Mouse (Mus musculus) myocyte (in vitro differentiated cells): ENCODE results near the gene Hoxc10.

Experiments
- E2F4 ChIP-seq: IDR thresholded peaks from one replicate; pipeline ENCODE4 v1.6.1; 2011; ENCODE audit warnings: mild to moderate bottlenecking, control low read depth, moderate library complexity; ENCODE audit not compliant: insufficient read depth
- MAX ChIP-seq: IDR thresholded peaks from one replicate; pipeline ENCODE4 v1.6.1; 2011; ENCODE audit warnings: low read depth, mild to moderate bottlenecking, control low read depth
- MYOD1 ChIP-seq, 3 experiments: IDR thresholded peaks; one replicate each; pipeline ENCODE4 v1.6.1; 2011; ENCODE audit warnings: control low read depth in 2 of 3, low read depth in 2 of 3, mild to moderate bottlenecking in 2 of 3, moderate library complexity in 1 of 3; ENCODE audit not compliant: insufficient read length in 2 of 3, control insufficient read depth in 1 of 3
- MYOG ChIP-seq, 3 experiments: IDR thresholded peaks; one replicate each; pipeline ENCODE4 v1.6.1; 2011; ENCODE audit warnings: control low read depth in 2 of 3, low read depth in 2 of 3, mild to moderate bottlenecking in 2 of 3; ENCODE audit not compliant: insufficient read length in 2 of 3, control insufficient read depth in 1 of 3, insufficient read depth in 1 of 3
- POLR2A ChIP-seq: IDR thresholded peaks from one replicate; pipeline ENCODE4 v1.6.1; 2011; ENCODE audit warnings: low read depth, mild to moderate bottlenecking, control low read depth, moderate library complexity; ENCODE audit not compliant: insufficient read length
- POLR2AphosphoS2 ChIP-seq: IDR thresholded peaks from one replicate; pipeline ENCODE4 v1.6.1; 2011; ENCODE audit warnings: low read depth, control low read depth; ENCODE audit not compliant: insufficient read length
- SRF ChIP-seq: IDR thresholded peaks from one replicate; pipeline ENCODE4 v1.6.1; 2011; ENCODE audit warnings: low read depth; ENCODE audit not compliant: control insufficient read depth, insufficient read length
- TCF12 ChIP-seq: IDR thresholded peaks from one replicate; pipeline ENCODE4 v1.6.1; 2011; ENCODE audit warnings: mild to moderate bottlenecking, control low read depth; ENCODE audit not compliant: poor library complexity, insufficient read depth, severe bottlenecking
- TCF3 ChIP-seq: IDR thresholded peaks from one replicate; pipeline ENCODE4 v1.6.1; 2011; ENCODE audit warnings: low read depth, control low read depth; ENCODE audit not compliant: insufficient read length
- USF1 ChIP-seq: IDR thresholded peaks from one replicate; pipeline ENCODE4 v1.6.1; 2011; ENCODE audit warnings: low read depth, mild to moderate bottlenecking, control low read depth, moderate library complexity

DNA sequence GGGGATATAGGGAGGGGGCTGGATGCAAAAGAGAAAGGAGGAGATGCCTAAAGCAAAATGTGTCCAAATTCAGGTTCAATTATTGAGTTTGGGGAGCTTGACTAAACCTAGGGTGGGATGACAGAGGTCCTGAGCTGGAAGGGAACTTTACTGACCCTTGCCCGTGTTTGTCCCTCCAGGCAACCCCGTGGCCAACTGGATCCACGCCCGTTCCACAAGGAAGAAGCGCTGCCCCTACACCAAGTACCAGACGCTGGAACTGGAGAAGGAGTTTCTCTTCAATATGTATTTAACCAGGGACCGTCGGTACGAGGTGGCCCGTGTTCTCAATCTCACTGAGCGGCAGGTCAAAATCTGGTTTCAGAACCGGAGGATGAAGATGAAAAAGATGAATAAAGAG lies 17.1 kb downstream of the Hoxc10 start:
- TF ChIP-seq POLR2A (no peak), POLR2AphosphoS2 (no peak), SRF (no peak), USF1 (no peak), E2F4 (no peak), MAX (no peak), MYOG (IDR thresholded peaks at IDR 0.05; ENCODE audit: control insufficient read depth in 1 of 3, insufficient read depth in 1 of 3, insufficient read length in 2 of 3, low read depth in 2 of 3) (no peak), TCF12 (no peak), TCF3 (no peak), MYOD1 (IDR thresholded peaks at IDR 0.05; ENCODE audit: control insufficient read depth in 1 of 3, insufficient read length in 2 of 3, low read depth in 2 of 3) (no peak)
